Mouse (Mus musculus) kidney, adult 2 months (tissue): ENCODE data around the gene D17H6S53E.

Source experiments
- CTCF ChIP-seq: fragments of 200-500 bp; conservative IDR thresholded peaks from 2 replicates; pipeline ENCODE4 v1.5.1; 2011; ENCODE audit warnings: low read depth, mild to moderate bottlenecking, control low read depth, low read length, moderate library complexity, mixed read lengths; ENCODE audit not compliant: insufficient read depth, insufficient read length
- POLR2A ChIP-seq: fragments of 200-500 bp; IDR thresholded peaks from one replicate; pipeline ENCODE4 v1.6.1; 2011; ENCODE audit warnings: low read depth, low read length, control low read depth

GRCm38 (mm10) chr17:35161421-35161820, 35.2 kb downstream of the D17H6S53E start:
- no peak for TF ChIP-seq CTCF
- TF ChIP-seq POLR2A: no peak
